In the genomic region with DNA sequence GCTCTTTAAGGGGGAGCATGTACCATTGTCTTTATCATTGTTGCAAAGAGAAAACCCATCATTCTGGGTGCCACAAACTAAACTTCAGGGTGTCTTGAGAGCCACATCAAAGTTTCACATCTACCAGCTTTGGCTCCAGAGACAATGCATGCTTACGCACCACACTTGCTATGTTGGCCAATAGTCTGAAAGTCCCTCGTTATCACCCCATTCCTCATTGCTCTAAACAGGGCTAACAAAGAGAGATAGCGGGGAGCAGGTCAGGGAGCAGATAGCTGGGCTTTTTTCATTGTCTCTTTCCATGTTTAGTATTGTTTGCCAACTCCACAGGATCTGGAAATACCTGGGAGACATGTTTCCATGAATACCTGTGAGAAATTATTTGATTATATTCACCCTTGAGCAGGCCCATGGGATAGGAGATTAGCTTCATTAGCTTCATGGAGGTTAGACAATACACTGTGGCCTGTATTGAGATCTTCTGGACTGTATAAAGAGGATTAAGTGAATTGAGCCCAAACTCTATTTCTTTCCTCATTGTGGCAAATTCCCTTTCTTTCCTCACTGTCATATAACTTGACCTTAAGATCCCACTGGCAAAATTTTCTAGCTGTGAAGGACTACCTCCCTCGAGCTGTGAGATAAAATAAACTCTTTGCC, we compare ENCODE assay signal across 12 mouse cellular contexts.
"Had no signal": no experiment of that assay in that cellular context is flagged by ENCODE, and none has a peak within 500 bp of the region (broad histone marks: within the 10 kb centered on the region; RNA-seq: fewer than 3 reads in every experiment).

No protein-coding gene starts in this region.

- H3K4me2 ChIP-seq: limb, embryonic 13.5 days; midbrain, embryonic 11.5 days; neural tube, embryonic 13.5 days had no signal

- H3K27ac ChIP-seq: limb, embryonic 13.5 days; neural tube, embryonic 13.5 days had no signal

- H3K4me3 ChIP-seq: limb, embryonic 13.5 days; neural tube, embryonic 13.5 days had no signal

- ATAC-seq: intestine, embryonic 16.5 days; midbrain, embryonic 16.5 days had no signal

- H3K4me1 ChIP-seq: limb, embryonic 13.5 days had no signal

- DNase-seq: kidney, adult 2 months; kidney, postnatal 25 days; layer of hippocampus, adult 9-11 months; layer of hippocampus, postnatal 36 days; lung, adult 18-20 months; retina, postnatal 1 day; thymus, postnatal 36 days had no signal

- H3K36me3 ChIP-seq: limb, embryonic 13.5 days; neural tube, embryonic 13.5 days had no signal

- H3K9me3 ChIP-seq: limb, embryonic 13.5 days had no signal

- H3K9ac ChIP-seq: limb, embryonic 13.5 days; neural tube, embryonic 13.5 days had no signal

- H3K27me3 ChIP-seq: limb, embryonic 13.5 days; neural tube, embryonic 13.5 days had no signal
